Mouse (Mus musculus): ENCODE results near the gene Zc3h12c.

DNA sequence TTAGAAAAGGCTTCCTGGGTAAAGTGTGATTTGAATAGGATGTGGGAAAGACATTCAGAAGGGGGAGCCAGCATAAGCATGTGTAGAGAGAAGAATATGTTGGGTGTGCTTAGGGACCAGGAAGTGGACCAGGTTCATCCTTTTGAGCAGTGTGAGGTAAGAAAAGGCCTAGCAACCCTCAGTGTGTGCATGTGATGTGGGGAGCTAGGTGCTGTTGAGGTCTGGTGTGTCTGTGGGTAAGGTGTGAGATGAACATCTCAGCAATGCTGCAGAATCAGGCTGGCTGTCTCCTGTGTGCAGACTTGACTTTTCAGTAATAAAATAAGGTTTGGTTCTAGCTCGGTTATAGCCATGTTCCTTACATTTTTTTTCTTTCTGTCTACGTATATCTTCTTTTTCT, 98.3 kb downstream of the Zc3h12c start:
- TF ChIP-seq CTCF (IDR thresholded peaks at IDR 0.05 in 2 of 3, conservative IDR thresholded peaks at IDR 0.05 in 1 of 3; ENCODE audit: control insufficient read depth in 1 of 3, insufficient read depth in 1 of 3, low read depth in 2 of 3, low read length in 3 of 3, poor library complexity in 1 of 3, severe bottlenecking in 1 of 3) (no peak), USF1 (IDR thresholded peaks at IDR 0.05; ENCODE audit: low read depth, low read length) (no peak), GATA1 (IDR thresholded peaks at IDR 0.05; ENCODE audit: low read depth, low read length) (no peak), POLR2A (IDR thresholded peaks at IDR 0.05; ENCODE audit: control insufficient read depth in 1 of 2, insufficient read depth in 1 of 2, low read depth in 1 of 2, low read length in 2 of 2, poor library complexity in 1 of 2) (no peak), GABPA (IDR thresholded peaks at IDR 0.05; ENCODE audit: low read depth, low read length) (no peak), MYC (IDR thresholded peaks at IDR 0.05; ENCODE audit: low read depth, low read length) (no peak), E2F4 (IDR thresholded peaks at IDR 0.05; ENCODE audit: borderline replicate concordance, low read depth, low read length) (no peak), TCF12 (IDR thresholded peaks at IDR 0.05; ENCODE audit: low read depth, low read length) (no peak), CHD2 (IDR thresholded peaks at IDR 0.05; ENCODE audit: low read length) (no peak), TAL1 (IDR thresholded peaks at IDR 0.05; ENCODE audit: low read length) (no peak)

All from MEL (cell line).